Mouse (Mus musculus) regulatory T cell (primary cell): Measurements from ENCODE around the gene Sgcd.
"Not testable (repeated sequence)": the region's sequence is repeated elsewhere in the genome, so short reads cannot be mapped to it uniquely, and the experiment has no call there.

Source experiments
- in situ Hi-C: fragments of 300-600 bp; cut with MboI, MseI; formaldehyde crosslinking; loops from one replicate; pipeline ENCODE4 v1.15.1; 2025; ENCODE audit warnings: high pct_unique_total_duplicates

Sgcd gene

GRCm38 (mm10) chr11:47777226-47777915 lies 211.4 kb downstream of the Sgcd start:
- in situ Hi-C loops, result no loop called here

DNA sequence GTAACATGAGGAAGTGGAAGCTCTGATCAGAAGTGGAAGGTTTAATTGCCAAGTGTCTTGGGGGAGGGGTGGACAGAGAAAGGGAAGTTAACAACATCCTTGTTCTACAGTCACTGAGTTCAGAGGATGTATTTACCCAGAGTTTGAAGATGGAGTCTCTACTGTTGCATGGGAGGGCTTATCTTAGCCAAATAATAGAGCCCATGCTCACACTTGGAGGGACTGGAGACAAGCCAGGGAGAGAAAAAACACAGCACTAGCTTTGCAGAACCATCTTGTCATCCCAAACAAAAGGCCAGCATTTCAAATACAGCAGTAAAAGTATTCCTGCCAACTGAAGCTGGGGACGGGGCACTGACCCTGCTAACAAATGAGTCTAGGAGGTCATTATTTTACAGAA lies 212.8 kb downstream of the Sgcd start:
- in situ Hi-C loops, result no loop called here

- in situ Hi-C loops, result no loop called here
These were observed 222.9 kb downstream of the Sgcd start for GRCm38 (mm10) chr11:47765859-47766258.

GRCm38 (mm10) chr11:47763569-47763968 lies 225.2 kb downstream of the Sgcd start:
- in situ Hi-C loops, result not testable (repeated sequence)

DNA sequence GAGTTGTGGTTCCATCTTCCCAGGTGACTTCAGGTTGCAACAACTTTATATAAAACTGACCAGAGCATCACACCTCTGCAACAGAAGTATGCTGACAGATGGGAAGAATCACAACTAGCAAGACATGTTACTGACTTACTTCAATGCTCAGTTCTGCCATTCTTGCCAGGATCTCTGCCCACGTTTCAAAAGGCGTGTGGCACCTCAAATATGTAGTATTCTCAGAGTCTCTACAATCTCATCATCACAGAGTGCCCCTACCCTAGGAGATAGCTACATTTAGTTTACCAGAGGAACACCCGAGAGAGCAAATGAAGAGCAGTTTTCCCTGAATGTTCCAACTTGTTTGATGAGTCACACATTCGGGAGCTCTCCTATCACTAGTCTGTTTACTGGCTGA lies 229.8 kb downstream of the Sgcd start:
- in situ Hi-C loops, result no loop called here

- in situ Hi-C loops, result no loop called here
These were observed 246.0 kb downstream of the Sgcd start for GRCm38 (mm10) chr11:47742806-47743205.

GRCm38 (mm10) chr11:47704930-47705787 lies 283.6 kb downstream of the Sgcd start:
- in situ Hi-C loops, result no loop called here

GRCm38 (mm10) chr11:47695611-47696010 lies 293.2 kb downstream of the Sgcd start:
- in situ Hi-C loops, result no loop called here

DNA sequence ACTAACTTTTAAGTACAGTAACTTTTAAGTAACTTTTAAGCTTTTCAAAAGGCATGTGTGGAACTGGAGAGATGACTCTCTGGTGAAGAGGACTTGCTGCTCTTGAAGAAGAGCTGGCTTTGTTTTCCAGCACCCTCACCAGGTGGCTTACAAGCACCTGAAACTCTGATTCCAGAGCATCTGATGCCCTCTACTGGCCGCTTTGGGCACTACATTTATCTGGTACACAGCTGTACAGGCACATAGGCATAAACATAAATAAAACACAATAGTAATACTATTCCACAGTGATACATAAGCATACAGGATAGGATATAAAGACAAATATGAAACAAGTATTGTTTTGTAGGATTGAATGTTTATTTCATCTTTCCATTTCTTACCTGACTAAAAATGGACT lies 330.6 kb downstream of the Sgcd start:
- in situ Hi-C loops, result no loop called here

DNA sequence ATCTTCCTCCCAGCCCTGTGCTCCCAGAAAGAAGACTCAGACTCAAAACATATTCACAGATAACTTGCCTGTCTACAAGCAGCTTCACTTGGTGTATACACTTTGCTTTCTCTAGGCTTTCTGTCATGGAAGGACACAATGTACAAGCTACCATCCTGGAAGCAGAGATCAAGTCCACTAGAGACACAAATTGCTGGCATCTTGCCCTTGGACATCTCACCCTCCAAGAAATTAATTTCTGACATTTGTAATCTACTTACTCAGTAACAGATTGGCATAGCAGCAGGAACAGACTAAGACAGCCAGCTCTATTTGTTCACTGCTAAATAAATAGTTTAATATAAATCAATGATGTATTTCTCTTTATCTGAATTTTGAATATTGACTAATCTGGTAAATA lies 342.9 kb downstream of the Sgcd start:
- in situ Hi-C loops, result no loop called here

DNA sequence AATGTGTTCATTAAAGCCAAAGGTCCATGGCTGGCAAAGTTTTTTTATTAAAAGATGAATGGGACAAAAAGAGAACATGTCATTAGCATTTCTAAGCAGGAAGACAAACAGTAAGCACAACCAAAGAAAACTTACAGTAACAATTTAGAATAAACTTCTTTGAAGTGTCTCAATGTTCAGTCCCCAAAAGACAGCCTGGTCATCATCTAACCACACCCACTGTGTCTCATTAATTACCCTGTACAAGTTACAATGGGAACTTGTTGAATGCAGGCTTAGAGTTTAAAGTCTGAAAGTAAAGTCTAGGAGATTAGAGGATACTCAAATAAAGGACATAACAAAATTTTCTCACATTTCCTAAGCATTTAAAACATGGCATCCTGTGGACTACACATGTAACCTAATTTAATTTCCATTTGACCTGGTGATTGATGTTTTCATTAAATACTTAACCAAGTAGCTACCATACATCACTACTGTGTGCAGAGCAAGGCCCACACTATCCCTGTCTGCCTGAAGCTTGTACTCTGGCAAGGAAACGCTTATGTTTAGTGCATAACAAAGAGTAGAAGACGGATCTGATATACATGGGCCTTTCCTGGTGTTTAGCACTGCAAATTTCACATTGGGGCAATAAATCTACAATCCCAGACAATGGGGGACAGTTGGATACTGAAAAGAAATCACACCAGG lies 347.1 kb downstream of the Sgcd start:
- in situ Hi-C loops, result no loop called here

DNA sequence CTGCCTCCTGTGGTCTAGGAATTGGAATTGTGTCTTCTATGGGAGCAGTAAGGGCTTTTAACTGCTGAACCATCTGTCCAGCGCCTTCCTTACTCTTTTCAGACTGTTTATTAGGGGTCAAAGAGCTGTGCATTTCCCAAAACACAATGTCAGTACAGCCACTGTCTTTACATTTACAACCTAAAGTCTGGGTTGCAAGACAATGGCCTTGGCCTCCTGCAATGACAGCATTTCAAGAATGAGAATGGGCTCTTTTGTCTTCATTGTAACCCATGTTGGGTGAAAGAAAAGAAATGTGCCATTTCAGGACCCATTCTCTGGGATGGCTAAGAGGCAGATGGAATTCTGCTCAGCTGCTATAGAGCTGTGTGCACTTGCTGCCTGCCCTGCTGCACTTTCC lies 348.2 kb downstream of the Sgcd start:
- in situ Hi-C loops, result no loop called here

DNA sequence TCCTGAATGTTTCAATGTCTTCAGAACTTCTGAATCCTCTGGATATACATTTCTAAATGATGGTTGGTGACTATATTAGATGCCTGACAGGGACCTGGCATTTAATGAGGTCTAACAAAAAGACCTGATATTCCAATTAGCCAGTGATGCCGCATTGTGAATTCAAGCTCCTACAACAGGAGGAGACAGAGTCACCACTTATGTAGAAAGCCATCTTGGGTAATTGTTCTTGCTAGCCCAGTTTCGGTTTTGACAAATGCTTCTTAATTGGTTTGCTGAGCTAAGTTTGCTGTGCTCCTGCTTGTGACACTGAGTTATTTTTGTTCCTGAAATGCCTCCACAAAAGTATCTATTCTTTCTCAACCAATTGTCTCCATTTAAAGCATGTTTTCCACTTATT lies 358.6 kb downstream of the Sgcd start:
- in situ Hi-C loops, result no loop called here

DNA sequence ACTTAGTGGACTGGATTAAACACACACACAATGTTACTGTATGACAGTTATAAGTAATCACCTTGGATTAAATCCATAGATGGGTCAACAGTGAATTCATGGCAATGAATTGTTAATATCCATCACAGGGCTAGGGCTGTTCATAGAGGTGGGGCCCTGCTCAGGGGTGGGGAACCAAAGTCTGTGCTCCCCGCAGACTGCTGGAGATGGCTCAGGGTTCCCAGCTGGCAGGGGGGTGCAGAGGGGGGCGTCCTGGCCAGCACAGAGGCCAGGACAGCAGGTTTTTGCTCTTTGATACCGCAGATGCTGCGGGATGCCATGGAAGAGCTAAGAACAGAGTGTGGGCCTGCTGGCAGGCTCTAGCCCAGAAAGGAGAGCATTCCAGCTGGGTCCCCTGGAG lies 378.9 kb downstream of the Sgcd start:
- in situ Hi-C loops, result no loop called here

GRCm38 (mm10) chr11:47574635-47575034 lies 414.1 kb downstream of the Sgcd start:
- in situ Hi-C loops, result no loop called here

DNA sequence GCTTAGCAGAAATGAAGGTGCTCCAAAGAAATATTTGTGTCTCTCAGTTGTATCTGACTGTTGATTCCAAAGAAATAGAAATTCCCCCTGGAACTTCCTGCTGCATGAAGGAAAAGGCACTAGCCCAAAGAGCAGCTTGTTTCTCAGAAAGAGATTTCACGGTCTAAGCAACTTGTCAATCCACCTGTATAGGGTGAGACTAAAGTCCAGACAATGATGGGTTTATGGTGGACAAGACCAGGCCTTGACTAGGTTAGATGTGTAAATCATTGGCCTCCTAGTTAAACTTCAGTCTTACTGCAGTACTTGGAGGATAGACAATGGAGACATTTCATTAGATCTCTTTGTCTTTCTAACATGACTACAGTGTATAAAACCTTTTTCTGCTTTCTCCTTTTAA lies 420.3 kb downstream of the Sgcd start:
- in situ Hi-C loops, result no loop called here

GRCm38 (mm10) chr11:47566156-47566555 lies 422.6 kb downstream of the Sgcd start:
- in situ Hi-C loops, result no loop called here

DNA sequence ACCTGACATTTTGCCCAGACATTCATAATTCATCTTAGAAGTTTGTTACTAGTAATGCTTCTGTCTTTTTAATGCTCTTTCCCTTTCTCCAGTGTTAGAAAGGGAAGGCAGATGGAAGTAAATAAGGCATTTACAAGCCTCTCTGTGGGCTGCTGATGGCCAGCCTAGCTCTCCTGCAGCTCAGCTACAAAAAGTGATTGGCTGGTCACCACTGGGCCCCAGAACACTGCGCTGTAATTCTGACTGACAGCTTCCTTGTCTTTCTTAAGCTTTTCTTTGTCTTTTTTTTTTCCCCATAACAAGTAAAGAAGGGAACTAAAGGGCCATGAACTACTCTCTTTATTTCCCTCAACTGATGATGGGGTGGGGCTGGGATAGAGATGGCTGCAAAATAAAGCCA lies 463.9 kb downstream of the Sgcd start:
- in situ Hi-C loops, result no loop called here

GRCm38 (mm10) chr11:47508047-47508446 lies 480.7 kb downstream of the Sgcd start:
- in situ Hi-C loops, result no loop called here

DNA sequence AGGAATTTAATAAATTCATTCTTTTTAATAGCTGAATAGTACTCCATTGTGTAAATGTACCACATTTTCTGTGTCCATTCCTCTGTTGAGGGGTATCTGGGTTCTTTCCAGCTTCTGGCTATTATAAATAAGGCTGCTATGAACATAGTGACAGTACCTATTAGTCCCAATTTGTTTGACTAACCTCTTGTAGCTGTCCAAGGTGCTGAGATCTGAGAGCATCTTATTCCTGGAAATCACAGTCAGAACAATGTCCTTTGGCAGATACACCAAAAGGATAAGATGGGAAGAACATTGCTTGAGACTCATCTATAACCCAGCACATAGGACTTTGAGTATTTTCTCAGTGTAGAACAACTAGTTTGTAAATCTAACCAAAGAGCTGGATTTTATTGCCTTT lies 485.5 kb downstream of the Sgcd start:
- in situ Hi-C loops, result not testable (repeated sequence)

GRCm38 (mm10) chr11:47473493-47474230 lies 515.1 kb downstream of the Sgcd start:
- in situ Hi-C loops, result no loop called here

DNA sequence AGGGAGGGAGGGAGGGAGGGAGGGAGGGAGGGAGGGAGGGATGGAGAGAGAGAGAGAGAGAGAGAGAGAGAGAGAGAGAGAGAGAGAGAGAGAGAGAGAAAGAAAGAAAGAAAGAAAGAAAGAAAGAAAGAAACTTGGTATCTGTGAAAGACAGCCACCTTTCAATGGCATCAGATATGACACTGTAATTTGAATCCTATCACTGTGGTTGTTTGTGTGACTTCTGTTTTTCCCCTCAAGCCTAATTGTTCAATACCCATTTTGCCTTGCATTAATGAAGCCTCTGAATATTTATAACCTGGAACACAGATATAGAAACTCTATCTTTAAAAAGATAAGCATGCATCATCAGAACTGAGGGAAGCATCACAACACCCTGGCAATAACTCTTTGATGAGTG lies 528.1 kb downstream of the Sgcd start:
- in situ Hi-C loops, result not testable (repeated sequence)
